Mouse (Mus musculus) left cerebral cortex, adult 11 months (tissue): ENCODE measurements around the gene Ehhadh.

Source experiments
- DNase-seq: peaks from one replicate; pipeline ENCODE4 v3.0.0; 2022; ENCODE audit warnings: low spot score

Gene Ehhadh

GRCm38 (mm10) chr16:21727897-21728364, 59.7 kb downstream of the Ehhadh start:
- peak; percentile 51 for DNase-seq

DNA sequence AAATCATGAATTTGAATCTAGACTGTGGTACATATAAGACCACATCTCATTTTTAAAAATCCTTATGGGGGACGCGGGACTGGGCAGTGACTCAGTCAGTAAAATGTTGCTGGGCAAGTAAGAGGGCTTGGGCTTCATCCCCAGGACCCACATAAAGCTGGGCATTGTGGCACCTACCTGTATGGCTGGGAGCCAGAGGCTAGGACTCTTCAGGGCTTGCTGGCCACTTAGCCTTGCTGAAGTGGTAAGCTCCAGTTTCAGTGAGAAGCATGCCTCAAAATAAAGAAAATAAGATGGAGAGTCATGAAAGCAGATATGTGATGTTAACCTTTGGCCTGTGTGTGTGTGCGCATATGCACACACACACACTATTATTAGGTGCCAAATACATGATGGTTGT, 60.2 kb downstream of the Ehhadh start:
- no peak for DNase-seq

DNA sequence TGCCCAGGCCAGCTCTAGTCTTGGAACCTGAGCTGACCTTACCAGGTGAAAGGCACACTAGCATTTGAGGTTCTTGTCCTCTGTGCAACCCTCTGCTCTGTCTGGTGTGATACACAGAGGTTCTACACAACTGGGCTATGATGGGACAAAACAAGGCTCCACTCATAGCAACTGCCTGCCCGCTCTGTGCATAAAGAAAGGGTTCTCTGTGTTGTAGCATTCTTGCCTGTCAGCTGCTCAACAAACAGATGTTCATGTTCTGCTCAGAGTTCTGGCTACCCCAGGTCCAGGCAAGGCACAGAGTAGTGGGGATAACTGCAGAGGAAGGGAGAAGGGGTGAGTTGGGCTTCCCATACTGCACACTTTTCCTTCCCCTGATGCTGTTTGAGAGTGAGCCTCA, 63.3 kb downstream of the Ehhadh start:
- no peak for DNase-seq

- no peak for DNase-seq
Observed at GRCm38 (mm10) chr16:21719770-21720169, 67.8 kb downstream of the Ehhadh start.

DNA sequence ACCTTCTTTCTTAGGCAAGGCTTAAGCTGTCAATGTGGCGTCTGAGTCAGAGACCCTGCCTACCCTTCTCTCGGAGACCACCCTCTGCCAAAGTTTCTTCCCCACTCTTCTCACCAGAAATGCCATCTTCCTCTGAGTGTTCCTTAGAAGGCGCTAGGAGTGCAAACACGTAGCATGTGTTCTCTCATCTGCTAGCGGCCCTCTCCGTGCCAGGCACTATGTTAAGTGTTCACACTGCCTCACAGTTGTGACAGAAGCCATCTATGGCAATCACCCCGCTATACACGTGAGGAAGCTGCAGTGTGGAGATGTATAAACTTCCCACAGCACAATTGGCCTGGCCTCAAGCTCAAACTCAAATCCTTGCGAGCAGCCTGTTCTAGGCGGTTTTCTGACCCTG, 73.1 kb downstream of the Ehhadh start:
- DNase-seq: no peak
